Mouse (Mus musculus): ENCODE data around the gene Trrap.
A peak's percentile ranks its signal among the peaks of the same experiment; 100 is the strongest.
"Not testable (repeated sequence)": the region's sequence is repeated elsewhere in the genome, so short reads cannot be mapped to it uniquely, and the experiment has no call there.

Gene Trrap

DNA sequence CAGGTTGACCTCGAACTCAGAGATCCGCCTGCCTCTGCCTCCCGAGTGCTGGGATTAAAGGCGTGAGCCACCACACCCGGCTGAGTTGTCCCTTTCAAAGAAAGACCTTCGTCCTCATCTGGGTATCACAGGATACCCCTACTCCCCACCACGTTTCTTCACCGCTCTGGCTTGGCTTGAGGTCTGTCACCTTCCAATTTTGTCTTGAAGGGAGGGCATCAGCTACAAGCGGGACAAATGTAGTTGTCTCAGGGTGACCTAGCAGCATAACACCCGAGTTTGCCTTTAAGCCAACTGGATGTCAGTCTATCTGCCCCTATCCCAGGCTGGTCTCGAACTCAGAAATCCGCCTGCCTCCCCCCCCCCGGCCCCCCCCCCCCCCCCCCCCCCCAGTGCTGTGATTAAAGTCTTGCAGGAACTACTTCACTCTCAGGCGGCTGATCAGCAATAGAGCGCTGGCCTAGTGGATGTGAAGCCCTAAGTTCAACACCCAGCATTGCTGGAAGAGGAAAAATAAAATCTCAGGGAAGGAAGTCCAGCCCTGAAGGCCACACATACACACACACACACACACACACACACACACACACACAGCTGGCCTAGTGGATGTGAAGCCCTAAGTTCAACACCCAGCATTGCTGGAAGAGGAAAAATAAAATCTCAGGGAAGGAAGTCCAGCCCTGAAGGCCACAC lies at the start of gene Trrap:
Gene Trrap, plus strand, starts transcription at position 627 of the 693 bp plus-strand sequence.
- not testable (repeated sequence) for DNase-seq (ENCODE audit: low spot score)

GRCm38 (mm10) chr5:144719781-144720180 lies 47.8 kb upstream of the Trrap start:
- no peak for DNase-seq (ENCODE audit: low spot score)

DNA sequence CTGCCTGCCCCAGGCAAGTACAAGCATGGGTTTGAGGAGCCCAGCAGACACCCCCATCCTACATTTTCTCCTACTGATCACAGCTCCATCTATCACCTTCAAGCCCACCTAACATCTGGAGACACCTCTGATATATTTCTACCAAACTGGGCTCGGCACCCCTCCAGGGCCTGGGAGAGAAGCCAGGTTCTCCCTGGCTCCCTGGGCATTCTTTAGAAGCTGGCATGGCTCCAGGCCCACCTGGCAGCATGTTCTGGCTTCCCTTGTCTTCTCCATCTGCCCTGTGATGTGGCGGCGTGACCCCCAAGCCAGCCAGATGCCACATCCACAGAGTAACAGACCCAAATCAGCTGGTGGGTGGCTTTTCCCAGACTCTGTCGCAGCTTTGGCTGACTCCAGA lies 47.3 kb upstream of the Trrap start:
- no peak for DNase-seq (ENCODE audit: low spot score)

DNA sequence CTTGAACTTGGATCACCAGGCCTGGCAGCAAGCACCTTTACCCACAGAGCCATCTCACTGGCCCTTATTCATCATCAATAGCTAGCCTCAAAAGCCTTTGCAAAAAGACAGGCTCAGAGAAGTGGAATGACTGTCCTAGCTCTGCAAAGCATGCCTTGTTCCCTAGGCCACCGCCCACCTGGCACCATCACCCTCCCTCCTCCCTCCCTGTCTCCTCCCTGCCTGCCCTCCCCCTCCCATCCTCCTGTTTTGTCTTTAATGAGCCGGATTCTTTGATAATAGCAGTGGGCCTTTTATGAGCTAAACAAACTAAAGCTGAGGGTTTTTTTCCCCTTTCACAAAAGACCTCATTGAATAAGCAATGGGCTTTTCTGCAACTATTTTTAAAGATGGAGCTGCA lies 42.6 kb upstream of the Trrap start:
- DNase-seq (ENCODE audit: low spot score) = no peak

DNA sequence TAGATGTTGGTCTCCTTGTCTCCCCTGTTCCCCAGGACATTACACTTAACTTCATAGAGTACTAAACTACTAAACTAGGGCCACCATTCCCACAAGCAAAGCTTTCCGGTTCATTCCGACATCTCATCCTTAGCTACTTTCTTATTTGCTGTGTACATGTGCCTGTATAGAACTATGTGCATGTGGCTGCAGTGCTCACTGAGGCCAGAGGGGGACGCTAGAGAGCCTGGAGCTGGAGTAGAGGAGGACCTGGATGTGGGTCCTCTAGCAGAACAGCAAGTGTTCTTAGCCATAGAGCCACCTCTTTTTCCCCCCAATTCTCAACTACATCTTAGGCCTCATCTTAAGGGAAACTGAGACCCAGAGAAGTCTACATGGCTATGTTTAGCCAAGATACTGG lies 42.0 kb upstream of the Trrap start:
- DNase-seq (ENCODE audit: low spot score) = no peak

GRCm38 (mm10) chr5:144727119-144727518 lies 40.4 kb upstream of the Trrap start:
- peak; percentile 76 for DNase-seq (ENCODE audit: low spot score)

GRCm38 (mm10) chr5:144728237-144728636 lies 39.3 kb upstream of the Trrap start:
- no peak for DNase-seq (ENCODE audit: low spot score)

DNA sequence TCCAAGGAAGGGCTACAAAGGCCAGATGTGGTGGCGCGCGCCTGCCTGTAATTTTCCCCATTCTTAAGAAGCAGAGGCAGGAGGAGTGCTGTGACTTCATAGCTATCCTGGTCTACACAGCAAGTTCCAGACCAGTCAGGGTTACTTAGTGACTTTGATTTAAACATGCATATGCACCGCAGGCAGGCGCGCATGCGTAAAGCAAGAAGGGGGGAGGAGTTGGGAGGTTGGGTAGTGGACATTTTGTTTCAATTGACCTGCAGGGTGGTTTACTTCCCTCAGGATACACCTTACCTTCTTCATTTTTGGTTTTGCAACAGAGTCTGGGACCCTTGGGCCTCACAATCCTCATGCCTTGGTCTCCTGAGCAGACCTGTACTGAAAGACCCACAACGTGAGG lies 38.3 kb upstream of the Trrap start:
- no peak for DNase-seq (ENCODE audit: low spot score)

- DNase-seq (ENCODE audit: low spot score) = peak; percentile 62
Measured at GRCm38 (mm10) chr5:144733953-144734352, 33.6 kb upstream of the Trrap start.

- DNase-seq (ENCODE audit: low spot score) = peak; percentile 64
Measured at GRCm38 (mm10) chr5:144734949-144735348, 32.6 kb upstream of the Trrap start.

DNA sequence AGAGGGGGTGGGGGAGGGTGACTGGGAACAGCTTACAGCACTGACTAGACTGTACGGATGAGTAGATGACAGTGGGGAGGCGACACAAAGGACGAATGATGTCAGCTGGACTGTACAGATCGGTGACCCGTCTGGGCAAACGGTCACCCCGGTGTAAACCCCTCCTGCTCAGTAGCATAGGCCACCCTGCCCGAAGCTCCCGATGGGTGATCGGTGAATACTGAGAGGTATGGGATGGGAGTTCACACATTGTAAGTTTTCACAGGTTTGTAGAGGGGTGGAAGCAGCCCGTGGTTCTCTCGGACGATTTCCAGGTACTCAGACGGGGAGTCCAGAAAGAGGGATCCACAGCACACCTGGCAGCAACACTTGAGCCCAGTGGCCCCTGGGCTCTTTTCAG lies 30.4 kb upstream of the Trrap start:
- DNase-seq (ENCODE audit: low spot score) = no peak

DNA sequence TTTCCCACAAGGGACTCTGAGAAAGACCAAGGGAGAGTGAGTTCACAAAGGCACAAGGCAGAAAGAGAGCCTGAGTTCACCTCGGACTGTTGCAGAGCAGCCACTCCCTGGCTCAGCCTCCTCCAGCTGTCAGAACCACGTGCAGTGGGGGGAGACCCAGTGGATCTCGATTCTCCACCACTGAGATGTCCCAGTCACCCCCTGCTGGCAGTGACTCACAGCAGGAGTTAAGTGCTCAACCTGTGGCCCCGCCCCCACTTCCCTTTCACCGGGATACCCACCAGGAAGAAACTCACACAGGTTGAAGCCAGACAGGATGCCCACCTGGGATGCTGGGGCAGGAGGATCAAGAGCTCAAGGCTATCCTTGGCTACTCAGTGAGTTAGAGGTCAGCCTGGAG lies 15.1 kb upstream of the Trrap start:
- DNase-seq (ENCODE audit: low spot score) = peak; percentile 47

DNA sequence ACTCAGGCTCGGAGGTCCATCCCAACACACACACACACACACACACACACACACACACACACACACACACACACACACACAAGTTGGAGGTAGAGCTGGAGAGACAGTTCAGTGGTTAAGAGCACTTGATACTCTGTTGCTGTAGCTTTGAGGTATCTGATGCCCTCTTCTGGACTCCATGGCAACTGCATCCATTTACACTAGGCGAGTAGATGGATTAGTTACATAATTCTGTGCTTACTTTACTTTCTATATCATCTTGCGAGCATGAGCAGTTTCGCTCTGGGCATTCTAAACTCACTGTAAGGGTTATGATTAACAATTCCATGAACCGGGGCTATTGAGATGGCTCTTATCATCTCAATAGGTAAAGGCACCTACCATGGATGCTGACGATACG lies 14.5 kb upstream of the Trrap start:
- DNase-seq (ENCODE audit: low spot score) = peak; percentile 57

GRCm38 (mm10) chr5:144755191-144755590 lies 12.3 kb upstream of the Trrap start:
- no peak for DNase-seq (ENCODE audit: low spot score)

DNA sequence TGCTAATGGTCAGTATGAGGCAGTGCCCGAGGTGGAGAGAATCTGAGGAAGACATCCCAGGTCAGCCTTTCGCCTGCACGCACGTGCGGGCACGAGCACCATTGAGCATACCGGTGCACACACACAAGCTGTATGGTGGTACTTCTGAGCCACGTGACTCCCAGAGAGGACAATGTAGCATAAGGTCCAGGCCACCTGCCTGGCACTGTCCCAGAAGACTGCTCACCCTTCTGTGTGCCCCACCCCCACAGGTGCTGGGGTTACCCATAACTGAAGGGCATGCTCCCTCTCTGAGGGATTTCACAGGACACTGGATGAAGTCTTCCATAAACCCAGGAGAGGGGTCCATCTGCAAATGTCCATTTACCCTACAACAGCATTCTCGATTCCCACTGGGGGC lies 10.1 kb upstream of the Trrap start:
- DNase-seq (ENCODE audit: low spot score) = no peak

GRCm38 (mm10) chr5:144758422-144758821 lies 9.1 kb upstream of the Trrap start:
- DNase-seq (ENCODE audit: low spot score) = no peak

- peak; percentile 11 for DNase-seq (ENCODE audit: low spot score)
Measured at GRCm38 (mm10) chr5:144761161-144761868, 6.2 kb upstream of the Trrap start, which contains the start of gene Tmem130. Gene Tmem130 (minus strand): TSS chr5:144761818.

DNA sequence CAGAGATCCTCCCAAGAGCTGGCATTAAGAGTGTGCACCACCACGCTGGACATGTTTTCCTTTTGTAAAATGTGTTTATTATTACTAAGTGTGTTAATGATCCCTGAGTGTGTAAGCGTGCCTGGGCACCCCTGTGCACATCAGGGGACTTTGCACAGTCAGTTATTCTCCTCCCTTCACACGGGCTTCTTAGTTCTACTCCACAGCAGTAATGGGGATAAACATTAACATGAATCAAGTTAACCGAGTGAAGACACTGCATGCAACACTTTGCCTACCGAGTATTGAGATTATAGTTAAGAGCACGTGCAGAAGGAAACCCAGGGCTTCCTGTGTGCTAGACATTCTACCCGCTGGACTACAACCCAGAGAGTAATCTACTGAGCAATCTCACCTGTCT lies 1.5 kb upstream of the Trrap start:
- DNase-seq (ENCODE audit: low spot score) = no peak

GRCm38 (mm10) chr5:144766646-144767045 lies 886 bp upstream of the Trrap start:
- DNase-seq (ENCODE audit: low spot score) = no peak

DNA sequence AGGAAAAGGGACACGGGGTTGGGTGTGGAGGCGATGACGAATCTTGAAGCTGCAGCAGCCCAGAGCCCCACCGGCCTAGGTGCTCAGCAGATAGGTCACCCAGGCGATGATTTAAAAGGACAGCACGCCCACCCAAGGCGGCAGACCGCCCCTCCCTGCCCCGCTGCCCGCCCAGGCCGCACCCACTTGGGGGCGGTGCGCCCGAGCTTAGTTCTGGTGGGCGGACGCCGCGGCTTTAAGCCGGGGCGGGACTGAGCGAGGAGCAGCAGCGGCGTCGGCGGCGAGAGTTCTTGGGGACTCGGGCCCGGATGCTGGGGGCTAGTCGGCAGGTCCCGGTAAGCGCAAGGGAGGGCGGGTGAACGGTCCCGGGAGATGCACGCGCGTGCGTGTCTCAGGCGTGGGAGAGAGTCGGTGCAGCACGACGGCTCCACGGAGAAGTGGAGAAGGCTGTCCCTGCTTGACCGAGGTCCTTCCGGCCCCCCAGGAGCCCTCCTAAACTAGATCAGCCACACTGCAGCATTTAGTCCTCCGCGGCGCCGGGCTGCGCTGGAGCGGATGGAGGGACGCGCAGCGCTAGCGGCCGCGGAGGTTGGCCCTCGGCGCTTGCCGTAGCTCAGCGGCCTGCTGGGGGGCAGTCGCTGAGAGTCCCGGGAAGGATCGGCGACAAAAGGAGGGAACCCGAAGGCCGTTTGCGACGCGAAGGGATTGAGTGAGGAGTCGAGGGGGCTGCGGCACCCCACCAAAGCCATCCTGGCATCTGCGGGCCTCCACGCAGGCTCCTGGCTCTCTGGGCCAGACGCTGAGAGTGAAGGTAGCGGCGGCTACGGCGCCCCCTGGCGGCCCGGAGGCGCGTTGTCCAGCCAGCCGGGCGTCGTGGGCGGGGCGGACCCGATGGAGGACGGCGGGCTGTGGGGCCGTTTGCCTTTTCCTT lies 644 bp downstream of the Trrap start:
- peak; percentile 86 for DNase-seq (ENCODE audit: low spot score)

- DNase-seq (ENCODE audit: low spot score) = no peak
Measured at GRCm38 (mm10) chr5:144769067-144769482, 1.5 kb downstream of the Trrap start.

DNA sequence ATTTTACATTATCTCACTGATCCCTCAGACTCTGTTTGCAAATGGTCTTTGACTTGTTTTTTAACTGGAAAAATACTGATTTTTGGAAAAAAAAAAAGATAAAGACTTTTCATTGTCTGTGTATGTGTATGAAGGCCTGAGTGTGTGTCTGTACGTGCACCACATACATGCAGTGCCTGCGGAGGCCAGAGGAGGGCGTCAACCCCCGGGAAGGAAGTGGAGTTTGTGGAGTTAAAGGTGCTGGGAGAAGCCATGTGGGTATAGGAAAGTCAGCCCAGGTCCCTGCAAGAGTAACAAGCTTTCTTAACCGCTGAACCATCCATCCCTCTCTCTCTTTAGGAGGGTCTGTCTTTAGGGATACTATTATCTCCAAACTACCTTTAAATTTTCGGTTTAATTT lies 5.7 kb downstream of the Trrap start:
- no peak for DNase-seq (ENCODE audit: low spot score)

GRCm38 (mm10) chr5:144780654-144781053 lies 13.1 kb downstream of the Trrap start:
- no peak for DNase-seq (ENCODE audit: low spot score)

All from urinary bladder, postnatal 14 days (tissue).